28 mouse cellular contexts compared by ENCODE assay signal in the genomic region with DNA sequence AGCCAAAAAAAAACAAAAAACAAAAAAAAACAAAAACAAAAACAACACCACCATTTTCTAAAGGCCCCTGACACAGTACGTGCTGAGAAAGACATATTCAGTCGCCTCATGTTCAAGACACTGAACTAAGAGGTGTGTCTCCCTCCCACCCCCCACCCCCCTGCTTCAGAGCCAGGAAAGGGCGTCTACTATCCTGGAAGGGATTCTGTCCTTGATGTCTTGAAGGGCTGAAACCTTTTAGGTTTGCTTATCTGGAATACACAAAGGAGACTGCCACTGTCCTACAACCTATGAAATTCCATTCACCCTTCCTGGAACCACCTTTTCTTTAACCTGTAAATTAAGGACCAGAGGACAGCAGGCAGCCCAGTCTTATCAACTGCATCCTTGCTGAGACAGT. TPM values are rescaled to one million over a fixed set of nuclear protein-coding genes. Genes with fewer than 3 reads are reported as not detected.
"Had no signal": no experiment of that assay in that cellular context is flagged by ENCODE, and none has a peak within 500 bp of the region (broad histone marks: within the 10 kb centered on the region; RNA-seq: fewer than 3 reads in every experiment).

No protein-coding gene starts in this region.

- DNase-seq: gastrocnemius, adult 2 months; gastrocnemius, postnatal 10 days; gastrocnemius, postnatal 25 days; heart, adult 18-20 months; heart, postnatal 10 days; heart, postnatal 4 days; kidney, adult 11 months; kidney, adult 2 months; kidney, adult 9 months; kidney, postnatal 14 days; kidney, postnatal 36 days; left cerebral cortex, postnatal 4 days had no signal

- H3K36me3 ChIP-seq: heart, embryonic 10.5 days; heart, embryonic 12.5 days; hindbrain, embryonic 10.5 days; hindbrain, embryonic 12.5 days; kidney, embryonic 15.5 days; limb, embryonic 13.5 days; limb, embryonic 15.5 days; liver, embryonic 12.5 days had no signal

- H3K4me1 ChIP-seq: heart, embryonic 10.5 days; heart, embryonic 12.5 days; hindbrain, embryonic 10.5 days; hindbrain, embryonic 12.5 days; kidney, embryonic 15.5 days; limb, embryonic 13.5 days; limb, embryonic 15.5 days had no signal

- H3K4me3 ChIP-seq: gastrocnemius, adult 2 months; heart, embryonic 10.5 days; heart, embryonic 12.5 days; hindbrain, embryonic 10.5 days; hindbrain, embryonic 12.5 days; kidney, embryonic 15.5 days; left cerebral cortex, adult 2 months; limb, embryonic 13.5 days; limb, embryonic 15.5 days; liver, embryonic 12.5 days had no signal

- H3K27me3 ChIP-seq: heart, embryonic 12.5 days; hindbrain, embryonic 12.5 days; kidney, embryonic 15.5 days; limb, embryonic 13.5 days; limb, embryonic 15.5 days; liver, embryonic 12.5 days had no signal

- ATAC-seq: hindbrain, embryonic 16.5 days; intestine, embryonic 16.5 days; liver, embryonic 12.5 days had no signal

- H3K27ac ChIP-seq: gastrocnemius, adult 2 months; heart, embryonic 10.5 days; hindbrain, embryonic 10.5 days; hindbrain, embryonic 12.5 days; hindbrain, embryonic 14.5 days; kidney, embryonic 15.5 days; kidney, postnatal 0 days; left cerebral cortex, adult 2 months; limb, embryonic 13.5 days; limb, embryonic 15.5 days; liver, embryonic 12.5 days; liver, embryonic 14.5 days had no signal

- H3K4me2 ChIP-seq: heart, embryonic 12.5 days; hindbrain, embryonic 12.5 days; hindbrain, embryonic 14.5 days; kidney, embryonic 15.5 days; limb, embryonic 13.5 days; limb, embryonic 15.5 days; liver, embryonic 12.5 days had no signal

- H3K9ac ChIP-seq: heart, embryonic 12.5 days; hindbrain, embryonic 12.5 days; hindbrain, embryonic 14.5 days; kidney, embryonic 15.5 days; limb, embryonic 13.5 days; limb, embryonic 15.5 days; liver, embryonic 12.5 days; liver, embryonic 14.5 days had no signal

- H3K9me3 ChIP-seq: heart, embryonic 10.5 days; heart, embryonic 12.5 days; hindbrain, embryonic 10.5 days; hindbrain, embryonic 12.5 days; kidney, embryonic 15.5 days; limb, embryonic 13.5 days; limb, embryonic 15.5 days; liver, embryonic 12.5 days had no signal

RNA-seq across cellular contexts. Expression of a gene that starts 36.1 kb away (rescaled TPM):
- total RNA-seq: granulocyte monocyte progenitor cell, adult 5-6 weeks; liver, adult 2 months had no signal
- polyA plus RNA-seq: liver, adult 2 months had no signal
